Mouse (Mus musculus) stomach, embryonic 14.5 days (tissue): ENCODE results near the gene Dynll1. TPM values are rescaled to one million over a fixed set of nuclear protein-coding genes. Genes with fewer than 3 reads are reported as not detected.

Experiments
- ATAC-seq: fragments of 200-750 bp; cut with Nextera tagmentation; 2 replicates; pipeline ENCODE4 v1.8.0; 2017; ENCODE audit warnings: low read depth, moderate TSS enrichment; ENCODE audit not compliant: insufficient number of reproducible peaks, insufficient read depth, low FRiP score
- H3K27ac ChIP-seq: fragments of 300-500 bp; sonication (generic); 2 replicates; pipeline ENCODE4 v1.5.1; 2014; ENCODE audit warnings: mild to moderate bottlenecking, low read length, moderate library complexity, mixed read lengths
- H3K27me3 ChIP-seq: fragments of 300-500 bp; sonication (generic); 2 replicates; pipeline ENCODE4 v1.6.1; 2014; ENCODE audit warnings: low read length, control low read depth, mixed read lengths; ENCODE audit not compliant: control insufficient read depth, insufficient read depth
- H3K36me3 ChIP-seq: fragments of 300-500 bp; sonication (generic); 2 replicates; pipeline ENCODE4 v1.6.1; 2014; ENCODE audit warnings: mild to moderate bottlenecking, control low read depth, low read length, moderate library complexity, mixed read lengths; ENCODE audit not compliant: control insufficient read depth, insufficient read depth
- H3K4me1 ChIP-seq: fragments of 300-500 bp; sonication (generic); 2 replicates; pipeline ENCODE4 v1.6.1; 2014; ENCODE audit warnings: low read length, control low read depth, mixed read lengths; ENCODE audit not compliant: control insufficient read depth, insufficient read depth
- H3K4me2 ChIP-seq: fragments of 300-500 bp; sonication (generic); replicated peaks from 2 replicates; pipeline ENCODE4 v1.6.1; 2014; ENCODE audit warnings: low read depth, low read length, control low read depth
- H3K4me3 ChIP-seq: fragments of 300-500 bp; sonication (generic); 2 replicates; pipeline ENCODE4 v1.5.1; 2014; ENCODE audit warnings: low read depth, low read length, control low read depth
- H3K9ac ChIP-seq: fragments of 300-500 bp; sonication (generic); replicated peaks from 2 replicates; pipeline ENCODE4 v1.6.1; 2014; ENCODE audit warnings: low read depth, mild to moderate bottlenecking, control low read depth, low read length, moderate library complexity, mixed read lengths
- H3K9me3 ChIP-seq: fragments of 300-500 bp; sonication (generic); 2 replicates; pipeline ENCODE4 v1.6.1; 2016; ENCODE audit warnings: low read depth, low read length, control low read depth; ENCODE audit not compliant: control insufficient read depth
- WGBS: fragments of 180-500 bp; shearing (Covaris S2); extraction: QIAGEN DNeasy Blood & Tissue Kit; methylation state at CpG from one replicate; pipeline ENCODE4 v1.1.7; 2014; 5-methylcytosine and 5-hydroxymethylcytosine counted together
- polyA plus RNA-seq: library from polyadenylated mRNA; unstranded; fragments of >200 nt; fragmentation: Nextera tagmentation; extraction: Ambion mirVana; gene quantifications from 2 replicates; pipeline ENCODE4 v1.2.1, GENCODE M21; 2014

The Dynll1 gene
- polyA plus RNA-seq, 1 experiment from 2014 or later = 1,647 TPM

GRCm38 (mm10) chr5:115266787-115267468 is 33.9 kb downstream of the Dynll1 start:
- ATAC-seq = peak; percentile 44; the same call in 1 of the 2 replicates
- Histone ChIP-seq H3K9ac (no peak overlapping the region), H3K27me3 (no peaks in the 10 kb centered on the region), H3K4me2 (no peak overlapping the region), H3K27ac (no peak overlapping the region), H3K36me3 (peaks cover 10% of the 10 kb centered on the region), H3K4me3 (no peak overlapping the region), H3K4me1 (peaks cover 33% of the 10 kb centered on the region), H3K9me3 (no peaks in the 10 kb centered on the region)
- WGBS = 81% methylated on average over 8 of the region's 8 CpGs

- ATAC-seq = no peak
- peaks cover 10% of the 10 kb centered on the region for H3K36me3 ChIP-seq
These were observed 34.5 kb downstream of the Dynll1 start for GRCm38 (mm10) chr5:115266340-115266739.

GRCm38 (mm10) chr5:115262502-115263291 is 38.1 kb downstream of the Dynll1 start:
- Histone ChIP-seq H3K4me1 (peaks cover 9% of the 10 kb centered on the region; the same call in 1 of the 2 replicates), H3K27ac (no peak overlapping the region), H3K4me3 (no peak overlapping the region), H3K27me3 (no peaks in the 10 kb centered on the region), H3K36me3 (peaks cover 33% of the 10 kb centered on the region), H3K9ac (no peak overlapping the region), H3K4me2 (no peak overlapping the region), H3K9me3 (no peaks in the 10 kb centered on the region)
- 79% methylated on average over 14 of the region's 14 CpGs for WGBS
- ATAC-seq = no peak

More at GRCm38 (mm10) chr5:115266340-115266739, 34.5 kb downstream of the Dynll1 start:
- Histone ChIP-seq H3K4me1 (peaks cover 33% of the 10 kb centered on the region), H3K9ac (no peak overlapping the region), H3K4me3 (no peak overlapping the region), H3K9me3 (no peaks in the 10 kb centered on the region), H3K27ac (no peak overlapping the region), H3K4me2 (no peak overlapping the region), H3K27me3 (no peaks in the 10 kb centered on the region)
- 87% methylated on average over 5 of the region's 5 CpGs for WGBS

DNA sequence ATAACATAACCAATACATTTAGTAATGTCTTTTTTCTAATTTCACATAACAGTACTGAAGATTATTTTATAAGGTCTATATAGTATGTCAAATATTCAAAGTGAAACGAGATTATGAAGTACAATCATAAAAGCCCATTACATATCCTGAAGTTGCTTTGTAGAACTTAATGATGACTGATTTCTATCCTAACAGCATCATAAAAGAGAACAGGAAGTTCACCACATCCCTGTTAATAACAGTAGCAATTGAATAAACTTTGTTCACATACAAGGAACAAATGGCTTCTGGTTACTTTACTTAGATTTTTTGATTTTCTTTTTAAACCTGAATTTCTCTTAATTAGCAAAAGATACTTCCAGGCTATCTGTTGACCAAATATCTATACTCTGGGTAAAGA is 38.9 kb downstream of the Dynll1 start:
- H3K9me3 ChIP-seq = no peaks in the 10 kb centered on the region
- no peak overlapping the region for H3K4me3 ChIP-seq
- H3K4me1 ChIP-seq = peaks cover 9% of the 10 kb centered on the region; the same call in 1 of the 2 replicates
- WGBS = 77% methylated on average over 1 of the region's 1 CpGs
- ATAC-seq = no peak
- H3K4me2 ChIP-seq = no peak overlapping the region
- H3K9ac ChIP-seq = no peak overlapping the region
- H3K36me3 ChIP-seq = peaks cover 41% of the 10 kb centered on the region
- H3K27ac ChIP-seq = no peak overlapping the region
- H3K27me3 ChIP-seq = no peaks in the 10 kb centered on the region

DNA sequence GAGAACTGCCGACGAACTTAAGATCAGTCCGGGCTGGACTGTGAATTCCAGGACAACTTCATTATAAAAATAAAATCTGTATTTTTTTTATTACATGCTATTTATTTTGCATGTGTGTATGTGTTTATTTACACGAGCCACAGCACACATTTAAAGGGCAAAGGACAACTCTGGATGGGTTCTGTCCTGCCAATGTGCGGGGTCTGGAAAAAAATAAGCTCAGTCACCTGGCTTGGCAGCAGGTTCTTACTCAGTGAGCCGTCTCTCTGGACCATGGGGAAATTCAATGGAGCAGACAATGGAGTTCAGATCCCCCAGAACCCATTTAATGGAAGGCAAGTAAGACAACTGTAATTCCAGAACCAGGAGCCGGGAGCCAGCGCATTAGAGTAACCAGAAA is 39.7 kb downstream of the Dynll1 start:
- Histone ChIP-seq H3K4me1 (peaks cover 5% of the 10 kb centered on the region; the same call in 1 of the 2 replicates), H3K9me3 (no peaks in the 10 kb centered on the region), H3K27me3 (no peaks in the 10 kb centered on the region), H3K9ac (no peak overlapping the region), H3K4me2 (no peak overlapping the region), H3K36me3 (peaks cover 43% of the 10 kb centered on the region), H3K27ac (no peak overlapping the region), H3K4me3 (no peak overlapping the region)
- WGBS = 88% methylated on average over 8 of the region's 8 CpGs
- no peak for ATAC-seq

DNA sequence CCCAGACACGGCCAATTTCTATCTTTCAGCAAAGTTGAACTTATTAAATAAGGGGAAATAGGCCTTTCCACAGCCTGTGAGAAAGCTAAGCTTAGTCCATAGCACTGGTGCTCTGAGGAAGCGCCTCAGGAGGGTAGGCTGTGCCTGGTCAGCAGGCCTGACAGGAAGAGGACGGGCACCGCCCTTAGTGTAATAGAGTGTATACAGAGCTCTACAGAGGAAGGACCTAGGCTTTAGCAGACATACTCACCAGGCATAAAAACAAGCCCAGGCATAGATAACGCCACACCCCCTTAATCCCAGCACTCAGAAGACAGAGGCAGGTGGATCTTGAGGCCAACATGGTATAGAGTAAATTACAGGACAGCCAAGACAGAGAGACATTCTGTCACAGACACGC is 40.4 kb downstream of the Dynll1 start:
- Histone ChIP-seq H3K4me2 (no peak overlapping the region), H3K9ac (no peak overlapping the region), H3K4me1 (no peaks in the 10 kb centered on the region), H3K36me3 (peaks cover 51% of the 10 kb centered on the region), H3K9me3 (no peaks in the 10 kb centered on the region), H3K4me3 (no peak overlapping the region), H3K27me3 (no peaks in the 10 kb centered on the region), H3K27ac (no peak overlapping the region)
- WGBS = 87% methylated on average over 6 of the region's 6 CpGs
- ATAC-seq = no peak

DNA sequence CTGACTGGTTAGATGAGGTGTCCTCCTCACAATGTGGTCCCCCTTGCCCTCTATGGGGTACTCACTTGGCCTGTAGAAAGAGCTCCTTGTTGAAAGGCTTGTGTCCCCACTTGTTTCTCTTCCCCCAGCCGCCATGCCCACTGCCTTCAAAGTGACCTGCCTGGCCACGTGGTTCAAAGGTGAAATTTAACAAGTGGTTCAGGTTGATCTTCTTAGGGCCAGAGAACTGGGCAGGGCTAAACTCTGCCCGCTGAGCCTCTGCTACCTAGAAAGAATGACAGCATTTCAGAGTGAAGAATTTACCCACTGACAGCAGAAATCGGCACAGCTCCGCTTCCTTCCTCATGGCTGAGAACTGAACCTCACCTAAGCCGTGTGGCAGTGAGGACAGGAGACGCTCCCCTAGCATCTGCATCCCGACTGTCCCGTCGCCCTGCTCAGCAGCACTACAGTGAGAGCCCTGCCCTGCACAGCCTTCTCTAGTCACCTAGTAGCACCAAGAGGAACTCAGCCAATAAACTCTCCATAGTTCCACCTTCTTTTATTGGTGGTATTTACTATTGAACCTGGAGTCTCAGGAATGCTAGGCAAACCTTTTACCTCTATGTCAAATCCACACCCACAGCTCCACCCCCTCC is 43.8 kb downstream of the Dynll1 start:
- peaks cover 50% of the 10 kb centered on the region for H3K36me3 ChIP-seq
- WGBS = 76% methylated on average over 10 of the region's 10 CpGs

GRCm38 (mm10) chr5:115255472-115255871 is 45.3 kb downstream of the Dynll1 start:
- ATAC-seq = no peak
- 88% methylated on average over 1 of the region's 1 CpGs for WGBS
- Histone ChIP-seq H3K4me2 (no peak overlapping the region), H3K9me3 (no peaks in the 10 kb centered on the region), H3K27me3 (no peaks in the 10 kb centered on the region), H3K4me3 (no peak overlapping the region), H3K4me1 (no peaks in the 10 kb centered on the region), H3K9ac (no peak overlapping the region), H3K36me3 (peaks cover 63% of the 10 kb centered on the region), H3K27ac (no peak overlapping the region)

More for the DNA sequence above, 43.8 kb downstream of the Dynll1 start:
- Histone ChIP-seq H3K4me1 (no peaks in the 10 kb centered on the region), H3K9me3 (no peaks in the 10 kb centered on the region), H3K4me2 (no peak overlapping the region), H3K27me3 (no peaks in the 10 kb centered on the region), H3K4me3 (no peak overlapping the region), H3K27ac (no peak overlapping the region), H3K9ac (no peak overlapping the region)
- ATAC-seq = no peak
